Mouse (Mus musculus): ENCODE measurements around the gene Gan.

DNA sequence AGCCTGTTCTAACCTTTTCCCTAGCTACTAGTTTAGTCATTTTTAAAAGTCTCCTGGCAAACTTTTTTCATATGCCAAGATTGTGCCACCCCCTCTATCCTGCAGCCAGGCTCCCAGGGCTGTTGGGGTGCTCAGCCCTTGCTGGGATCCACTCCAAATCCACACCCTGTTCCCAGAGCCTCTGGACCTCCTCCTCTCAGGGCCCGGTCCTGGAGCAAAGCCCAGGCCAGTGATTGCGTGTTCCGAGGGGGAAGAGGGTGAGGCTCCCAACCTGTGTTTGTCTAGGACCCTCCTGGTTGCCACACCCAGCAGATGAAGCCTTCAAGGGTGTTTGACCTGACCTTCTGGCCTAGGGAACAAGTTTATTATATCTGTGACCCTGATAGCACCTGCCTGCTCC is 46.3 kb upstream of the Gan start:
- TF ChIP-seq CTCF (IDR thresholded peaks at IDR 0.05; ENCODE audit: extremely low read depth, insufficient read depth, low read length) (no peak), POLR2A (IDR thresholded peaks at IDR 0.05; ENCODE audit: extremely low read depth, insufficient read depth, low read length) (no peak)
